Mouse (Mus musculus) forebrain, embryonic 15.5 days (tissue): Measurements from ENCODE around the gene Kdm4b. TPM values are rescaled to one million over a fixed set of nuclear protein-coding genes. Genes with fewer than 3 reads are reported as not detected.
A peak's percentile ranks its signal among the peaks of the same experiment; 100 is the strongest.

Experiments used
- ATAC-seq: fragments of 200-750 bp; cut with Nextera tagmentation; replicated peaks from 2 replicates; pipeline ENCODE4 v1.8.0; 2017; ENCODE audit warnings: mild to moderate bottlenecking, moderate TSS enrichment, moderate library complexity
- H3K27ac ChIP-seq: fragments of 300-500 bp; sonication (generic); replicated peaks from 2 replicates; pipeline ENCODE4 v1.5.1; 2015; ENCODE audit warnings: mild to moderate bottlenecking, inconsistent platforms
- H3K27me3 ChIP-seq: fragments of 300-500 bp; sonication (generic); 2 replicates; pipeline ENCODE4 v1.6.1; 2015; ENCODE audit warnings: inconsistent platforms
- H3K36me3 ChIP-seq: fragments of 300-500 bp; sonication (generic); 2 replicates; pipeline ENCODE4 v1.6.1; 2015; ENCODE audit warnings: mild to moderate bottlenecking, inconsistent platforms
- H3K4me1 ChIP-seq: fragments of 300-500 bp; sonication (generic); 2 replicates; pipeline ENCODE4 v1.6.1; 2015; ENCODE audit warnings: inconsistent platforms
- H3K4me2 ChIP-seq: fragments of 300-500 bp; sonication (generic); replicated peaks from 2 replicates; pipeline ENCODE4 v1.6.1; 2015; ENCODE audit warnings: mild to moderate bottlenecking, inconsistent platforms
- H3K4me3 ChIP-seq: fragments of 300-500 bp; sonication (generic); 2 replicates; pipeline ENCODE4 v1.5.1; 2015; ENCODE audit warnings: mild to moderate bottlenecking, inconsistent platforms
- H3K9ac ChIP-seq: fragments of 300-500 bp; sonication (generic); replicated peaks from 2 replicates; pipeline ENCODE4 v1.6.1; 2015; ENCODE audit warnings: mild to moderate bottlenecking, inconsistent platforms
- H3K9me3 ChIP-seq: fragments of 300-500 bp; sonication (generic); 2 replicates; pipeline ENCODE4 v1.6.1; 2016; ENCODE audit warnings: inconsistent platforms
- WGBS: fragments of 180-500 bp; shearing (Covaris S2); methylation state at CpG from one replicate; pipeline ENCODE4 v1.1.7; 2015; ENCODE audit warnings: mixed read lengths; 5-methylcytosine and 5-hydroxymethylcytosine counted together
- polyA plus RNA-seq: library from polyadenylated mRNA; unstranded; fragments of >200 nt; fragmentation: Nextera tagmentation; extraction: Ambion mirVana; gene quantifications from 2 replicates; pipeline ENCODE4 v1.2.1, GENCODE M21; 2015

The Kdm4b gene
- polyA plus RNA-seq, 1 experiment from 2014 or later, result 81.2 TPM

GRCm38 (mm10) chr17:56303160-56303846 lies 22.6 kb upstream of the Kdm4b start, which contains the start of gene Uhrf1:
Gene Uhrf1, plus strand, starts transcription at chr17:56303321.
- ATAC-seq, result peak; percentile 57
- Histone ChIP-seq H3K9me3 (no peaks in the 10 kb centered on the region), H3K4me3 (peak within 1 kb of the TSS; percentile 70), H3K27me3 (no peaks in the 10 kb centered on the region), H3K36me3 (no peaks in the 10 kb centered on the region), H3K4me1 (peaks cover 29% of the 10 kb centered on the region), H3K27ac (peak within 1 kb of the TSS; percentile 65), H3K4me2 (peak within 1 kb of the TSS; percentile 95), H3K9ac (peak within 1 kb of the TSS; percentile 50)
- WGBS, result under 1% methylated on average over 43 of the region's 43 CpGs

GRCm38 (mm10) chr17:56303847-56304586 lies 21.8 kb upstream of the Kdm4b start:
- Histone ChIP-seq H3K27me3 (no peaks in the 10 kb centered on the region), H3K27ac (peak overlapping the region; percentile 65), H3K4me1 (peaks cover 29% of the 10 kb centered on the region), H3K4me2 (peak overlapping the region; percentile 95), H3K36me3 (no peaks in the 10 kb centered on the region), H3K9ac (peak overlapping the region; percentile 50), H3K9me3 (no peaks in the 10 kb centered on the region), H3K4me3 (peak overlapping the region; percentile 70)
- under 1% methylated on average over 68 of the region's 68 CpGs for WGBS
- peak; percentile 96 for ATAC-seq

- 11% methylated on average over 11 of the region's 11 CpGs for WGBS
- no peaks in the 10 kb centered on the region for H3K36me3 ChIP-seq
- ATAC-seq, result no peak
- H3K27me3 ChIP-seq, result no peaks in the 10 kb centered on the region
- H3K4me2 ChIP-seq, result peak overlapping the region; percentile 95
- H3K4me1 ChIP-seq, result peaks cover 29% of the 10 kb centered on the region
- no peak overlapping the region for H3K27ac ChIP-seq
- peak overlapping the region; percentile 70 for H3K4me3 ChIP-seq
- no peaks in the 10 kb centered on the region for H3K9me3 ChIP-seq
- H3K9ac ChIP-seq, result peak overlapping the region; percentile 50
Measured at GRCm38 (mm10) chr17:56304718-56305117, 21.1 kb upstream of the Kdm4b start.

DNA sequence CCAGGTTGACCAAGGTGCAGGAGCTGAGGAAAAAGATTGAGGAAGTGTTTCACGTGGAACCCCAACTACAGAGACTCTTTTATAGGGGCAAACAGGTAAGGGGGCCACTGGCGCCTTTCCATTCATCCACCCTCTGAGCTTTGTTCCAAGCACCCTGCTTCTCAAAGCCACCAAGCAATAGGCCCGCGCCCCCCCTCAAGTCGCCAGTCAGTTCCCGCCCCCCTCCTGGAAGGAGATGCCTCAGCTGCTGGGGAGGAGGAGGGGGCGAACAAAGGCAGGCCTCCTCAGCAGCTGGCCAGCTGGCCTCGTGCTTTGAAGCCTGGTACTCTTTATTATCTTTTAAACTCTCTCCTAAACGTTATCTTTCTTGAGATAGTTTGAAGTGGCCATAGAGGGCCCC lies 20.7 kb upstream of the Kdm4b start:
- H3K9ac ChIP-seq, result peak overlapping the region; percentile 50; the same call in 1 of the 2 replicates
- no peak overlapping the region for H3K27ac ChIP-seq
- no peaks in the 10 kb centered on the region for H3K27me3 ChIP-seq
- peak overlapping the region; percentile 70 for H3K4me3 ChIP-seq
- H3K4me1 ChIP-seq, result peaks cover 29% of the 10 kb centered on the region
- 17% methylated on average over 9 of the region's 9 CpGs for WGBS
- ATAC-seq, result no peak
- H3K9me3 ChIP-seq, result no peaks in the 10 kb centered on the region
- H3K4me2 ChIP-seq, result peak overlapping the region; percentile 95
- no peaks in the 10 kb centered on the region for H3K36me3 ChIP-seq

- H3K27ac ChIP-seq, result no peak overlapping the region
- H3K4me1 ChIP-seq, result peaks cover 29% of the 10 kb centered on the region
- no peaks in the 10 kb centered on the region for H3K9me3 ChIP-seq
- no peaks in the 10 kb centered on the region for H3K27me3 ChIP-seq
- 51% methylated on average over 8 of the region's 8 CpGs for WGBS
- ATAC-seq, result no peak
- no peaks in the 10 kb centered on the region for H3K36me3 ChIP-seq
- H3K9ac ChIP-seq, result no peak overlapping the region
- peak overlapping the region; percentile 95 for H3K4me2 ChIP-seq
- H3K4me3 ChIP-seq, result peak overlapping the region; percentile 70; the same call in 1 of the 2 replicates
Measured at GRCm38 (mm10) chr17:56305826-56306225, 20.0 kb upstream of the Kdm4b start.

GRCm38 (mm10) chr17:56308088-56308487 lies 17.8 kb upstream of the Kdm4b start:
- no peak overlapping the region for H3K4me2 ChIP-seq
- no peaks in the 10 kb centered on the region for H3K27me3 ChIP-seq
- H3K36me3 ChIP-seq, result no peaks in the 10 kb centered on the region; the same call in 1 of the 2 replicates
- no peak overlapping the region for H3K9ac ChIP-seq
- 87% methylated on average over 6 of the region's 6 CpGs for WGBS
- H3K4me3 ChIP-seq, result no peak overlapping the region
- H3K4me1 ChIP-seq, result peaks cover 23% of the 10 kb centered on the region
- H3K9me3 ChIP-seq, result no peaks in the 10 kb centered on the region
- no peak for ATAC-seq
- no peak overlapping the region for H3K27ac ChIP-seq

DNA sequence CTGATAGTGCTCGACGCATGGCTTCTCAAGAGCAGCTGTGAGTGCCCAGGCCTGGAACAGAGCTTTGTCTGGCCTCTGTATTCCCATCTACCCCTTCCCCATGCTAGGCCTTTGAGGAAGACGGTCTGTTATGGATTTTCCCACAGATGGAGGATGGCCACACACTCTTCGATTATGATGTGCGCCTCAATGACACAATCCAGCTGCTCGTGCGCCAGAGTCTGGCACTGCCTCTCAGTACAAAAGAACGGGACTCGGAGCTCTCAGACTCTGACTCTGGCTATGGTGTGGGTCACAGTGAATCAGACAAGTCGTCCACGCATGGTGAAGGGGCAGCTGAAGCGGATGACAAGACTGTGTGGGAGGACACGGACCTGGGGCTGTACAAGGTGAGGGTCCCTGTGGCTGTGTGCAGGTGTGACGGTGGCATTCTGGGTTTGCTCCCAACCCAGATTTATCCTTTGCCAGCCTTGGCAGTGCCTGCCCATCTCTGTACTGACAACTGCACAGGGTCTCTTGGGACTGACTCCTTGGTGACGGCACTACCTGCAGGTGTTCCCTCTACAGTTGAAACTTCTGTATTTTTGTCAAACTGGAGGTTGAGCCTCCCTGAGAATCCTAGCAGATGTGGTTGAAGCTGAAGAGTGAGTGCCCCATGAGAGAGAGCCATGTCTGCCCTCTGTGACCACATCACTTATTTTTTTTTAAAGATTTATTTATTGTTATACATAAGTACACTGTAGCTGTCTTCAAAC lies 16.5 kb upstream of the Kdm4b start:
- no peak overlapping the region for H3K9ac ChIP-seq
- H3K4me1 ChIP-seq, result peaks cover 16% of the 10 kb centered on the region
- ATAC-seq, result no peak
- no peaks in the 10 kb centered on the region; the same call in 1 of the 2 replicates for H3K36me3 ChIP-seq
- H3K27ac ChIP-seq, result no peak overlapping the region
- 91% methylated on average over 15 of the region's 15 CpGs for WGBS
- no peaks in the 10 kb centered on the region for H3K27me3 ChIP-seq
- no peaks in the 10 kb centered on the region for H3K9me3 ChIP-seq
- no peak overlapping the region for H3K4me3 ChIP-seq
- H3K4me2 ChIP-seq, result no peak overlapping the region

GRCm38 (mm10) chr17:56324419-56324818 lies 1.4 kb upstream of the Kdm4b start:
- Histone ChIP-seq H3K4me3 (no peak overlapping the region), H3K4me2 (no peak overlapping the region), H3K4me1 (peaks cover 27% of the 10 kb centered on the region), H3K9me3 (no peaks in the 10 kb centered on the region), H3K27me3 (no peaks in the 10 kb centered on the region), H3K9ac (no peak overlapping the region), H3K27ac (no peak overlapping the region), H3K36me3 (0 out of 2 replicates have a peak, but pooled peaks cover 6% of the 10 kb centered on the region)
- no peak for ATAC-seq
- 57% methylated on average over 3 of the region's 3 CpGs for WGBS

- 2% methylated on average over 66 of the region's 67 CpGs for WGBS
- Histone ChIP-seq H3K9me3 (no peaks in the 10 kb centered on the region), H3K27ac (peak overlapping the region; percentile 97), H3K9ac (peak overlapping the region; percentile 95), H3K27me3 (no peaks in the 10 kb centered on the region), H3K4me2 (peak overlapping the region; percentile 87), H3K36me3 (0 out of 2 replicates have a peak, but pooled peaks cover 2% of the 10 kb centered on the region), H3K4me3 (peak overlapping the region; percentile 98), H3K4me1 (peaks cover 45% of the 10 kb centered on the region)
- ATAC-seq, result peak; percentile 45
Measured at GRCm38 (mm10) chr17:56326153-56327147, 588 bp downstream of the Kdm4b start.

DNA sequence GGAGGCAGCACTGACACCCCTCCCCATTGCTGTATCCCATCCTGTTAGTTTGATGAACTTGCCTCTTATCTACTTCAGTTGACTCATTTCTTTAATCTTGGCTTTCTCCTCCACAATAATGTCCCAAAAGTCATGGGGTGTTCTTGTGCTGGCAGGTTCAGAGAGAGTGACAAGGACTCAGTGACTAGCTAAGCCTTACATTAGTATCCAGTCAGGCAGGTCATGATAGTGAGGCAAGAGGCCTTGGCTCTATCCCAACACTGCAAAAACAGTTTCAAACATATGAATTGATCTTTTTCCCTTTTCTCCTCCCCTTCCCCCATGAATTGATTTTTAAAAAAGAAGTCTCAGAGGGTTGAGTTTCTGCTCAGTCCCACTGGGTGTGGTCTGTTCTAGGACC lies 3.4 kb downstream of the Kdm4b start:
- peaks cover 54% of the 10 kb centered on the region for H3K4me1 ChIP-seq
- no peak overlapping the region for H3K4me3 ChIP-seq
- no peak overlapping the region for H3K27ac ChIP-seq
- H3K9ac ChIP-seq, result no peak overlapping the region
- H3K36me3 ChIP-seq, result no peaks in the 10 kb centered on the region
- H3K27me3 ChIP-seq, result no peaks in the 10 kb centered on the region
- H3K4me2 ChIP-seq, result no peak overlapping the region
- no peak for ATAC-seq
- no peaks in the 10 kb centered on the region for H3K9me3 ChIP-seq

GRCm38 (mm10) chr17:56330345-56330744 lies 4.5 kb downstream of the Kdm4b start:
- peaks cover 54% of the 10 kb centered on the region for H3K4me1 ChIP-seq
- H3K4me3 ChIP-seq, result no peak overlapping the region
- no peaks in the 10 kb centered on the region for H3K36me3 ChIP-seq
- 73% methylated on average over 3 of the region's 3 CpGs for WGBS
- no peak overlapping the region for H3K27ac ChIP-seq
- no peak overlapping the region for H3K9ac ChIP-seq
- no peaks in the 10 kb centered on the region for H3K27me3 ChIP-seq
- H3K9me3 ChIP-seq, result no peaks in the 10 kb centered on the region
- H3K4me2 ChIP-seq, result no peak overlapping the region
- ATAC-seq, result no peak
